8 mouse cellular contexts compared by ENCODE assay signal in the genomic region with DNA sequence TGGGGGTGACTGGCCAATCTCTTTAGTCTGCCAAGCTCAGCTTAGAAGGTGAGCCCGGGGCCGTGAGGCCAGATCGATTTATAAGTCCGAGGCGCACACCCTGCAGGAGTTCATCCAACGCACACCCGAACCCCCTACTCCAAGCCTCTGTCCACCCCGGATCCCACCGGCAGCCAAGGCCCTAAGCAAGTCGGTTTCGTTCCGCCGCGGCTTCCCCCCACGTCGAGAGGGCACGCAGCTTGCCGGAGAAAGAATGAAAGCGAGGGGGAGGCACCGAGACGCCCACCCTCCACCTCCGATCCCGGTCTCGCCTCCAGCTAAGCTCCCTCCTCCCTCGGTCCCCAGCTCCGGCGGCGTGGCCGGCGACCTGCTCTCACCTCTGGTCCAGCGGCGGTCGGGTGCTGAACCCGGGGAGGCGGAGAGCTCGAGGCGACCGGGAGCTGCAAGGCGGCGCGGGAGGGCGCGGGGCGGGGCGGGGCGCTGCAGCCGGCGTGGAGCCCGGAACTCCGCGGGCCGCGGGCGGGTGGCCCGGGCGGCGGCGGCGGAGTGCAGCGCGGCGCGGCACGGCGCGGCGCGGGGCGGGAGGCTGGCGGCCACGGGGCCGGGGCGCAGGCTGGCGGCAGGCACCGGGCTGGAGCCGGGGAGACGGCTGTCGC. TPM values are rescaled to one million over a fixed set of nuclear protein-coding genes. Genes with fewer than 3 reads are reported as not detected.
A peak's percentile ranks its signal among the peaks of the same experiment; 100 is the strongest.
DNase-seq lines count a peak whose midpoint lies in the region; ATAC-seq and TF ChIP-seq lines count a peak whose summit lies in the region.

No protein-coding gene starts in this region.

- H3K4me1 ChIP-seq in bone marrow macrophage, adult 2 months (ENCODE audit: control insufficient read depth, insufficient read depth, low read length), result peaks cover 24% of the 10 kb centered on the region
- H3K4me1 ChIP-seq in forebrain, embryonic 14.5 days (ENCODE audit: control insufficient read depth, insufficient read depth, low read length), result peaks cover 21% of the 10 kb centered on the region
- peaks cover 25% of the 10 kb centered on the region for H3K4me1 ChIP-seq in liver, postnatal 0 days (ENCODE audit: insufficient read depth)
- H3K4me1 ChIP-seq in neural tube, embryonic 14.5 days (ENCODE audit: control insufficient read depth, insufficient read depth, low read length), result peaks cover 22% of the 10 kb centered on the region
- peaks cover 5% of the 10 kb centered on the region; the same call in 1 of the 2 replicates for H3K4me1 ChIP-seq in thymus, adult 2 months (replicated peaks; ENCODE audit: control insufficient read depth, insufficient read depth, low read length)

- TF ChIP-seq CTCF in C2C12 (IDR thresholded peaks at IDR 0.05; ENCODE audit: control insufficient read depth, insufficient read depth, insufficient read length), result no peak
- no peak for TF ChIP-seq CTCF in bone marrow macrophage, adult 2 months (IDR thresholded peaks at IDR 0.05; ENCODE audit: low read depth, low read length)
- TF ChIP-seq CTCF in liver, postnatal 0 days (IDR thresholded peaks at IDR 0.05; ENCODE audit: low read depth), result no peak
- 0 out of 2 replicates have a peak, but pooled peaks have one; percentile 30 for TF ChIP-seq CTCF in thymus, adult 2 months (IDR thresholded peaks at IDR 0.05; ENCODE audit: borderline replicate concordance, control insufficient read depth, extremely low read depth, insufficient read depth, low read length, poor library complexity)

- peaks cover 57% of the 10 kb centered on the region for H3K79me3 ChIP-seq in C2C12 (ENCODE audit: low read depth)

- peak overlapping the region; percentile 79 for H3K4me2 ChIP-seq in forebrain, embryonic 14.5 days (ENCODE audit: low read length)
- peak overlapping the region; percentile 78 for H3K4me2 ChIP-seq in liver, postnatal 0 days (ENCODE audit: low read depth, low read length)
- H3K4me2 ChIP-seq in neural tube, embryonic 14.5 days (ENCODE audit: low read depth, low read length), result peak overlapping the region; percentile 65

- H3K27ac ChIP-seq in bone marrow macrophage, adult 2 months (ENCODE audit: insufficient read depth, low read depth, low read length), result peak overlapping the region; percentile 24
- H3K27ac ChIP-seq in forebrain, embryonic 14.5 days (ENCODE audit: low read depth, low read length), result peak overlapping the region; percentile 97
- peak overlapping the region; percentile 92 for H3K27ac ChIP-seq in liver, postnatal 0 days (ENCODE audit: low read depth)
- peak overlapping the region; percentile 99 for H3K27ac ChIP-seq in neural tube, embryonic 14.5 days (ENCODE audit: low read depth, low read length)
- no peak overlapping the region for H3K27ac ChIP-seq in thymus, adult 2 months (ENCODE audit: control insufficient read depth, insufficient read depth, low read length)

- H3K9ac ChIP-seq in forebrain, embryonic 14.5 days (ENCODE audit: low read length), result peak overlapping the region; percentile 93
- peak overlapping the region; percentile 72 for H3K9ac ChIP-seq in liver, postnatal 0 days (replicated peaks)
- peak overlapping the region; percentile 97 for H3K9ac ChIP-seq in neural tube, embryonic 14.5 days (replicated peaks; ENCODE audit: low read depth, low read length)

- peak overlapping the region; percentile 81 for H3K4me3 ChIP-seq in C2C12 (ENCODE audit: insufficient read depth, poor library complexity, severe bottlenecking)
- peak overlapping the region; percentile 96 for H3K4me3 ChIP-seq in bone marrow macrophage, adult 2 months (ENCODE audit: insufficient read depth, low read length)
- peak overlapping the region; percentile 86 for H3K4me3 ChIP-seq in forebrain, embryonic 14.5 days (ENCODE audit: low read depth, low read length)
- peak overlapping the region; percentile 71 for H3K4me3 ChIP-seq in liver, postnatal 0 days (ENCODE audit: low read depth, low read length)
- H3K4me3 ChIP-seq in neural tube, embryonic 14.5 days (ENCODE audit: low read depth, low read length), result peak overlapping the region; percentile 94
- peak overlapping the region; percentile 54 for H3K4me3 ChIP-seq in thymus, adult 2 months (ENCODE audit: control insufficient read depth, insufficient read depth, low read length)

- intact Hi-C loops in heart, postnatal 10 days (cut with DNase I), result loop anchor here (1.0 to 5.0 kb wide), 4 partner anchors 34 to 101 kb away; no protein-coding TSS in a partner anchor

- H3K9me3 ChIP-seq in forebrain, embryonic 14.5 days (replicated peaks; ENCODE audit: control insufficient read depth, low read length), result no peaks in the 10 kb centered on the region
- no peaks in the 10 kb centered on the region for H3K9me3 ChIP-seq in liver, postnatal 0 days (ENCODE audit: low read length)
- H3K9me3 ChIP-seq in neural tube, embryonic 14.5 days (ENCODE audit: control insufficient read depth, low read length), result no peaks in the 10 kb centered on the region

- peak overlapping the region; percentile 98 for H3ac ChIP-seq in C2C12 (ENCODE audit: control insufficient read depth, insufficient read length, low read depth)

- H3K27me3 ChIP-seq in C2C12 (ENCODE audit: control insufficient read depth, insufficient read depth, insufficient read length), result no peaks in the 10 kb centered on the region
- H3K27me3 ChIP-seq in forebrain, embryonic 14.5 days (replicated peaks; ENCODE audit: control insufficient read depth, insufficient read depth, low read length), result no peaks in the 10 kb centered on the region
- H3K27me3 ChIP-seq in liver, postnatal 0 days (ENCODE audit: insufficient read depth, low read length), result no peaks in the 10 kb centered on the region
- 0 out of 2 replicates have a peak, but pooled peaks cover 2% of the 10 kb centered on the region for H3K27me3 ChIP-seq in neural tube, embryonic 14.5 days (ENCODE audit: control insufficient read depth, insufficient read depth, low read length)
- no peaks in the 10 kb centered on the region; the same call in 1 of the 2 replicates for H3K27me3 ChIP-seq in thymus, adult 2 months (ENCODE audit: control insufficient read depth, insufficient read depth, low read length)

- peaks cover 77% of the 10 kb centered on the region for H3K79me2 ChIP-seq in C2C12 (ENCODE audit: control insufficient read depth, insufficient read depth)

- no peak for TF ChIP-seq POLR2A in bone marrow macrophage, adult 2 months (IDR thresholded peaks at IDR 0.05; ENCODE audit: borderline replicate concordance, low read depth, low read length)
- TF ChIP-seq POLR2A in thymus, adult 2 months (IDR thresholded peaks at IDR 0.05; ENCODE audit: control insufficient read depth, extremely low read depth, insufficient read depth, low read length, poor library complexity), result no peak

- H3K36me3 ChIP-seq in C2C12 (ENCODE audit: control insufficient read depth, insufficient read depth), result no peaks in the 10 kb centered on the region
- H3K36me3 ChIP-seq in forebrain, embryonic 14.5 days (ENCODE audit: control insufficient read depth, insufficient read depth, low read length), result no peaks in the 10 kb centered on the region
- no peaks in the 10 kb centered on the region for H3K36me3 ChIP-seq in liver, postnatal 0 days (replicated peaks; ENCODE audit: insufficient read depth, low read length)
- no peaks in the 10 kb centered on the region for H3K36me3 ChIP-seq in neural tube, embryonic 14.5 days (ENCODE audit: control insufficient read depth, insufficient read depth, low read length)
- H3K36me3 ChIP-seq in thymus, adult 2 months (ENCODE audit: control insufficient read depth, insufficient read depth, low read length), result no peaks in the 10 kb centered on the region

- WGBS in forebrain, embryonic 14.5 days, result 0% methylated on average over 53 of the region's 78 CpGs
- under 1% methylated on average over 39 of the region's 78 CpGs for WGBS in liver, postnatal 0 days (ENCODE audit: insufficient replicate concordance)
- WGBS in neural tube, embryonic 14.5 days, result under 1% methylated on average over 43 of the region's 78 CpGs
- 4% methylated on average over 78 of the region's 78 CpGs for WGBS in thymus, adult 2 months

- DNase-seq in forebrain, embryonic 14.5 days (ENCODE audit: low spot score), result peak; percentile 47
- peak; percentile 75 to 76 for DNase-seq in heart, postnatal 10 days
- peak; percentile 73 to 86 for DNase-seq in kidney, postnatal 36 days
- DNase-seq in liver, postnatal 0 days, result peak; percentile 67
- peak; percentile 50 for DNase-seq in thymus, adult 2 months

- TF ChIP-seq EP300 in liver, postnatal 0 days (IDR thresholded peaks at IDR 0.05; ENCODE audit: low read depth), result no peak

- ATAC-seq in forebrain, embryonic 14.5 days, result peak; percentile 69
- peak; percentile 57 for ATAC-seq in liver, postnatal 0 days
- ATAC-seq in neural tube, embryonic 14.5 days (ENCODE audit: low read depth), result peak; percentile 71

TF ChIP-seq in C2C12, 6 proteins besides CTCF, POLR2A, EP300 and RAD21:
- no peak for TF ChIP-seq FOSL1 (IDR thresholded peaks at IDR 0.05; ENCODE audit: insufficient read depth, low read length, poor library complexity, severe bottlenecking)
- TF ChIP-seq CEBPB (IDR thresholded peaks at IDR 0.05; ENCODE audit: low read depth), result no peak
- TF ChIP-seq MAX (IDR thresholded peaks at IDR 0.05), result no peak
- no peak for TF ChIP-seq MYOD1 (IDR thresholded peaks at IDR 0.05; ENCODE audit: control insufficient read depth, insufficient read length, low read depth)
- TF ChIP-seq USF1 (IDR thresholded peaks at IDR 0.05; ENCODE audit: low read depth), result no peak
- TF ChIP-seq MYOG (IDR thresholded peaks at IDR 0.05; ENCODE audit: control insufficient read depth, extremely low read depth, insufficient read length), result no peak

RNA-seq across cellular contexts. Expression of gene Acvr1, which starts 0.4 kb away (rescaled TPM):
- 37.2 TPM for polyA plus RNA-seq in C2C12 (2012; fragmentation: generic; extraction: Trizol)
- polyA plus RNA-seq in bone marrow macrophage, adult 2 months (2012; ENCODE audit: insufficient read depth, insufficient read length, missing spikeins), result 11.2 and 14.2 TPM in 2 replicates
- polyA plus RNA-seq in forebrain, embryonic 14.5 days (2014; fragmentation: Nextera tagmentation; extraction: Ambion mirVana), result 8.7 and 9.5 TPM in 2 replicates
- total RNA-seq in heart, postnatal 10 days (2021), result 10 to 100 TPM; 24.2 to 31.8 TPM
- polyA plus RNA-seq in liver, postnatal 0 days (2015; fragmentation: Nextera tagmentation; extraction: Ambion mirVana), result 2.7 and 2.8 TPM in 2 replicates
- polyA plus RNA-seq in neural tube, embryonic 14.5 days (2014; fragmentation: Nextera tagmentation; extraction: Ambion mirVana), result 8.5 and 8.6 TPM in 2 replicates
- polyA plus RNA-seq in thymus, adult 2 months (2012; rRNA removed), result 1.6 TPM in 2 replicates

RNA-seq across cellular contexts. Expression of gene Upp2, which starts 0.6 kb away (rescaled TPM):
- polyA plus RNA-seq in C2C12 (2012; fragmentation: generic; extraction: Trizol), result 7.3 TPM
- polyA plus RNA-seq in bone marrow macrophage, adult 2 months (2012; ENCODE audit: insufficient read depth, insufficient read length, missing spikeins), result 3.5 and 6.7 TPM in 2 replicates
- 13.1 TPM in 2 replicates for polyA plus RNA-seq in forebrain, embryonic 14.5 days (2014; fragmentation: Nextera tagmentation; extraction: Ambion mirVana)
- total RNA-seq in heart, postnatal 10 days (2021), result 1 to 10 TPM; 1.8 to 2.6 TPM
- 45.7 and 55.8 TPM in 2 replicates for polyA plus RNA-seq in liver, postnatal 0 days (2015; fragmentation: Nextera tagmentation; extraction: Ambion mirVana)
- polyA plus RNA-seq in neural tube, embryonic 14.5 days (2014; fragmentation: Nextera tagmentation; extraction: Ambion mirVana), result 15.4 and 16.4 TPM in 2 replicates
- polyA plus RNA-seq in thymus, adult 2 months (2012; rRNA removed), result 0.84 and 1.8 TPM in 2 replicates
